Mouse (Mus musculus) limb, embryonic 12.5 days (tissue): ENCODE measurements around the gene E2f4. TPM values are rescaled to one million over a fixed set of nuclear protein-coding genes. Genes with fewer than 3 reads are reported as not detected.

Experiments
- ATAC-seq: fragments of 200-750 bp; cut with Nextera tagmentation; 2 replicates; pipeline ENCODE4 v1.8.0; 2017; ENCODE audit warnings: low read depth, moderate TSS enrichment; ENCODE audit not compliant: insufficient number of reproducible peaks, insufficient read depth, low FRiP score, low TSS enrichment
- H3K27ac ChIP-seq: fragments of 300-500 bp; sonication (generic); 2 replicates; pipeline ENCODE4 v1.5.1; 2016; ENCODE audit warnings: mild to moderate bottlenecking, moderate library complexity
- H3K27me3 ChIP-seq: fragments of 300-500 bp; sonication (generic); 2 replicates; pipeline ENCODE4 v1.6.1; 2016; ENCODE audit warnings: mild to moderate bottlenecking, moderate library complexity
- H3K36me3 ChIP-seq: fragments of 300-500 bp; sonication (generic); 2 replicates; pipeline ENCODE4 v1.6.1; 2016; ENCODE audit warnings: mild to moderate bottlenecking, moderate library complexity
- H3K4me1 ChIP-seq: fragments of 300-500 bp; sonication (generic); replicated peaks from 2 replicates; pipeline ENCODE4 v1.6.1; 2016
- H3K4me2 ChIP-seq: fragments of 300-500 bp; sonication (generic); 2 replicates; pipeline ENCODE4 v1.6.1; 2016; ENCODE audit warnings: mild to moderate bottlenecking, moderate library complexity
- H3K4me3 ChIP-seq: fragments of 300-500 bp; sonication (generic); replicated peaks from 2 replicates; pipeline ENCODE4 v1.5.1; 2016; ENCODE audit warnings: mild to moderate bottlenecking
- H3K9ac ChIP-seq: fragments of 300-500 bp; sonication (generic); replicated peaks from 2 replicates; pipeline ENCODE4 v1.6.1; 2016; ENCODE audit warnings: mild to moderate bottlenecking, moderate library complexity
- H3K9me3 ChIP-seq: fragments of 300-500 bp; sonication (generic); 2 replicates; pipeline ENCODE4 v1.6.1; 2016; ENCODE audit warnings: mild to moderate bottlenecking, moderate library complexity
- WGBS: fragments of 180-500 bp; shearing (Covaris S2); methylation state at CpG from one replicate; pipeline ENCODE4 v1.1.7; 2016; 5-methylcytosine and 5-hydroxymethylcytosine counted together
- polyA plus RNA-seq: library from polyadenylated mRNA; unstranded; fragments of >200 nt; fragmentation: Nextera tagmentation; extraction: Ambion mirVana; gene quantifications from 2 replicates; pipeline ENCODE4 v1.2.1, GENCODE M21; 2016

E2f4 gene
- polyA plus RNA-seq, 1 experiment from 2014 or later: 75.6 TPM

GRCm38 (mm10) chr8:105342768-105343167 is 45.3 kb downstream of the E2f4 start:
- H3K4me2 ChIP-seq: no peak overlapping the region
- H3K4me3 ChIP-seq: no peak overlapping the region
- no peaks in the 10 kb centered on the region for H3K27me3 ChIP-seq
- no peak for ATAC-seq
- H3K36me3 ChIP-seq: peaks cover 8% of the 10 kb centered on the region; the same call in 1 of the 2 replicates
- peaks cover 27% of the 10 kb centered on the region for H3K4me1 ChIP-seq
- 85% methylated on average over 4 of the region's 4 CpGs for WGBS
- H3K9me3 ChIP-seq: no peaks in the 10 kb centered on the region
- H3K27ac ChIP-seq: no peak overlapping the region
- no peak overlapping the region for H3K9ac ChIP-seq

GRCm38 (mm10) chr8:105343791-105344574 is 46.5 kb downstream of the E2f4 start:
- Histone ChIP-seq H3K27ac (no peak overlapping the region), H3K4me2 (no peak overlapping the region), H3K4me1 (peaks cover 21% of the 10 kb centered on the region), H3K9ac (no peak overlapping the region), H3K36me3 (no peaks in the 10 kb centered on the region), H3K27me3 (no peaks in the 10 kb centered on the region), H3K9me3 (no peaks in the 10 kb centered on the region), H3K4me3 (no peak overlapping the region)
- ATAC-seq: no peak
- WGBS: 72% methylated on average over 8 of the region's 8 CpGs

- H3K4me2 ChIP-seq: peak overlapping the region; percentile 94
Measured at GRCm38 (mm10) chr8:105345061-105345975, 47.9 kb downstream of the E2f4 start.

GRCm38 (mm10) chr8:105346611-105347427 is 49.4 kb downstream of the E2f4 start:
- peaks cover 32% of the 10 kb centered on the region for H3K4me1 ChIP-seq
- no peaks in the 10 kb centered on the region; the same call in 1 of the 2 replicates for H3K27me3 ChIP-seq
- peak overlapping the region; percentile 94 for H3K4me2 ChIP-seq
- no peaks in the 10 kb centered on the region for H3K9me3 ChIP-seq
- under 1% methylated on average over 34 of the region's 34 CpGs for WGBS
- no peaks in the 10 kb centered on the region for H3K36me3 ChIP-seq
- ATAC-seq: 0 out of 2 replicates have a peak, but pooled peaks have one; percentile 8
- H3K27ac ChIP-seq: peak overlapping the region; percentile 90
- H3K9ac ChIP-seq: peak overlapping the region; percentile 70
- H3K4me3 ChIP-seq: peak overlapping the region; percentile 75

More at GRCm38 (mm10) chr8:105345061-105345975, 47.9 kb downstream of the E2f4 start:
- ATAC-seq: no peak
- H3K4me3 ChIP-seq: no peak overlapping the region
- H3K4me1 ChIP-seq: peaks cover 28% of the 10 kb centered on the region
- H3K36me3 ChIP-seq: no peaks in the 10 kb centered on the region
- no peaks in the 10 kb centered on the region for H3K9me3 ChIP-seq
- WGBS: 65% methylated on average over 7 of the region's 7 CpGs
- no peak overlapping the region for H3K9ac ChIP-seq
- H3K27me3 ChIP-seq: no peaks in the 10 kb centered on the region
- H3K27ac ChIP-seq: peak overlapping the region; percentile 90; the same call in 1 of the 2 replicates

GRCm38 (mm10) chr8:105347428-105348221 is 50.2 kb downstream of the E2f4 start, which contains the start of gene Fhod1:
Gene Fhod1, minus strand, starts transcription at chr8:105347953.
- peaks cover 32% of the 10 kb centered on the region for H3K4me1 ChIP-seq
- ATAC-seq: peak; percentile 87
- H3K27ac ChIP-seq: peak within 1 kb of the TSS; percentile 90
- no peaks in the 10 kb centered on the region for H3K36me3 ChIP-seq
- no peaks in the 10 kb centered on the region for H3K9me3 ChIP-seq
- H3K4me2 ChIP-seq: peak within 1 kb of the TSS; percentile 94
- peak within 1 kb of the TSS; percentile 83 for H3K9ac ChIP-seq
- H3K27me3 ChIP-seq: no peaks in the 10 kb centered on the region; the same call in 1 of the 2 replicates
- peak within 1 kb of the TSS; percentile 75 for H3K4me3 ChIP-seq
- WGBS: under 1% methylated on average over 53 of the region's 53 CpGs

GRCm38 (mm10) chr8:105348450-105349095 is 51.1 kb downstream of the E2f4 start, which contains the start of gene Slc9a5:
Gene Slc9a5, plus strand, starts transcription at chr8:105348843.
- peak within 1 kb of the TSS; percentile 75 for H3K4me3 ChIP-seq
- ATAC-seq: peak; percentile 5; the same call in 1 of the 2 replicates
- H3K9ac ChIP-seq: peak within 1 kb of the TSS; percentile 83
- H3K27me3 ChIP-seq: no peaks in the 10 kb centered on the region; the same call in 1 of the 2 replicates
- H3K4me1 ChIP-seq: peaks cover 34% of the 10 kb centered on the region
- under 1% methylated on average over 34 of the region's 34 CpGs for WGBS
- H3K9me3 ChIP-seq: no peaks in the 10 kb centered on the region
- H3K36me3 ChIP-seq: 0 out of 2 replicates have a peak, but pooled peaks cover 2% of the 10 kb centered on the region
- H3K27ac ChIP-seq: peak within 1 kb of the TSS; percentile 90
- H3K4me2 ChIP-seq: peak within 1 kb of the TSS; percentile 94

- peak overlapping the region; percentile 75 for H3K4me3 ChIP-seq
- peak overlapping the region; percentile 90 for H3K27ac ChIP-seq
- no peaks in the 10 kb centered on the region for H3K9me3 ChIP-seq
- peak overlapping the region; percentile 83 for H3K9ac ChIP-seq
- H3K27me3 ChIP-seq: no peaks in the 10 kb centered on the region; the same call in 1 of the 2 replicates
- peaks cover 40% of the 10 kb centered on the region for H3K4me1 ChIP-seq
- WGBS: under 1% methylated on average over 30 of the region's 48 CpGs
- 0 out of 2 replicates have a peak, but pooled peaks have one; percentile 4 for ATAC-seq
- H3K36me3 ChIP-seq: 0 out of 2 replicates have a peak, but pooled peaks cover 7% of the 10 kb centered on the region
- peak overlapping the region; percentile 94 for H3K4me2 ChIP-seq
Measured at GRCm38 (mm10) chr8:105349096-105349771, 51.8 kb downstream of the E2f4 start.

- Histone ChIP-seq H3K27me3 (no peaks in the 10 kb centered on the region; the same call in 1 of the 2 replicates), H3K4me1 (peaks cover 45% of the 10 kb centered on the region), H3K9ac (no peak overlapping the region; the same call in 1 of the 2 replicates), H3K4me3 (peak overlapping the region; percentile 75), H3K4me2 (peak overlapping the region; percentile 94), H3K36me3 (0 out of 2 replicates have a peak, but pooled peaks cover 11% of the 10 kb centered on the region), H3K27ac (no peak overlapping the region), H3K9me3 (no peaks in the 10 kb centered on the region)
- ATAC-seq: no peak
- 35% methylated on average over 7 of the region's 7 CpGs for WGBS
Measured at GRCm38 (mm10) chr8:105350186-105350585, 52.7 kb downstream of the E2f4 start.

GRCm38 (mm10) chr8:105353583-105354135 is 56.2 kb downstream of the E2f4 start:
- no peak for ATAC-seq
- H3K9me3 ChIP-seq: no peaks in the 10 kb centered on the region
- H3K27ac ChIP-seq: no peak overlapping the region
- H3K4me1 ChIP-seq: peaks cover 29% of the 10 kb centered on the region
- H3K4me2 ChIP-seq: no peak overlapping the region
- H3K4me3 ChIP-seq: no peak overlapping the region
- H3K36me3 ChIP-seq: peaks cover 45% of the 10 kb centered on the region
- H3K27me3 ChIP-seq: no peaks in the 10 kb centered on the region; the same call in 1 of the 2 replicates
- 83% methylated on average over 8 of the region's 8 CpGs for WGBS
- H3K9ac ChIP-seq: no peak overlapping the region
